Mouse (Mus musculus): ENCODE data around the gene Hemk1. TPM values are rescaled to one million over a fixed set of nuclear protein-coding genes. Genes with fewer than 3 reads are reported as not detected.

The Hemk1 gene
- total and polyA plus RNA-seq, 3 experiments: 21.2 to 30.3 (median 21.4) TPM

DNA sequence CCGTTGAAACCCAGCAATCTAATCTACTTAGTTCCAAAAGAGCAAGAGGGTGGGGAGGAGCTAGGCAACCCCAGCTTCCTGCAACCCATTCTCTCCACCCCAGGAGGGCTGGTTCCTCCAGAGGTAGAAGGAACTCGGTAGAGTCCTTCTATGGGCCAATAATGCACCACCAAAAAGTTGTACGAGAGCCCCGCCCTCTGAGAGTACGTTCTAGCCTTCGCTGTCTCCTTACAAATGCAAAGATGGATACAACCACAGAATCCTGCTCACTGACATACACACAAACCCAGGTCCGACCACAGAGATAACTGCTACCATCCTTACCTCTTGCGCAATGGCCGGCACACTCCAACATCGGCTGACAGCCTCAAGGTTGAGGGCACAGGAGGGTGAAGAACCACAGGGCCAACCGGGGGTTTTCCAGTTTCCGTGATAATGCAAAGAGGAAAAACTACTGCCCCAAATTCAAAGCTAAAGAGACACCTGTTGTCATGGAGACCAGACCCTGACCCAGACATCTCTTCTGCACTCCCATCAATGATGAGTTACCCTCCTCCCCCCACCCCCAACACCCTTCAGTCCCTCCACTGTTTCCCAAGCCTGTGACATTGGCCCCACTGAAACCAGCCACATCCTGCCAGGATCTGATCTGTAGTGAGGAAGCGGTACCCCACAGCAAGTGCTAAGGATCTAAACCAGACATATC is 57.7 kb downstream of the Hemk1 start:
- peak overlapping the region; percentile 17; the same call in 1 of the 2 replicates for H3K27ac ChIP-seq
- intact Hi-C loops (cut with DNase I): no loop called here
- DNase-seq: no peak
- no peak overlapping the region for H3K4me3 ChIP-seq
- no peaks in the 10 kb centered on the region for H3K27me3 ChIP-seq (ENCODE audit: control insufficient read depth, insufficient read depth, low read length)
- H3K9ac ChIP-seq (ENCODE audit: low read depth, low read length): no peak overlapping the region
- H3K79me2 ChIP-seq (replicated peaks; ENCODE audit: control insufficient read depth, insufficient read depth, low read length): peaks cover 2% of the 10 kb centered on the region; the same call in 1 of the 2 replicates
- WGBS: 58% methylated on average over 13 of the region's 13 CpGs
- peaks cover 20% of the 10 kb centered on the region for H3K4me1 ChIP-seq (ENCODE audit: control insufficient read depth, insufficient read depth, low read length)
- no peaks in the 10 kb centered on the region for H3K36me3 ChIP-seq (ENCODE audit: control insufficient read depth, insufficient read depth, low read length)
- TF ChIP-seq EP300 (IDR thresholded peaks at IDR 0.05; ENCODE audit: insufficient read depth, low read depth, low read length) (no peak), CTCF (IDR thresholded peaks at IDR 0.05) (no peak), POLR2A (IDR thresholded peaks at IDR 0.05; ENCODE audit: insufficient read depth, low read depth, low read length) (no peak)

DNA sequence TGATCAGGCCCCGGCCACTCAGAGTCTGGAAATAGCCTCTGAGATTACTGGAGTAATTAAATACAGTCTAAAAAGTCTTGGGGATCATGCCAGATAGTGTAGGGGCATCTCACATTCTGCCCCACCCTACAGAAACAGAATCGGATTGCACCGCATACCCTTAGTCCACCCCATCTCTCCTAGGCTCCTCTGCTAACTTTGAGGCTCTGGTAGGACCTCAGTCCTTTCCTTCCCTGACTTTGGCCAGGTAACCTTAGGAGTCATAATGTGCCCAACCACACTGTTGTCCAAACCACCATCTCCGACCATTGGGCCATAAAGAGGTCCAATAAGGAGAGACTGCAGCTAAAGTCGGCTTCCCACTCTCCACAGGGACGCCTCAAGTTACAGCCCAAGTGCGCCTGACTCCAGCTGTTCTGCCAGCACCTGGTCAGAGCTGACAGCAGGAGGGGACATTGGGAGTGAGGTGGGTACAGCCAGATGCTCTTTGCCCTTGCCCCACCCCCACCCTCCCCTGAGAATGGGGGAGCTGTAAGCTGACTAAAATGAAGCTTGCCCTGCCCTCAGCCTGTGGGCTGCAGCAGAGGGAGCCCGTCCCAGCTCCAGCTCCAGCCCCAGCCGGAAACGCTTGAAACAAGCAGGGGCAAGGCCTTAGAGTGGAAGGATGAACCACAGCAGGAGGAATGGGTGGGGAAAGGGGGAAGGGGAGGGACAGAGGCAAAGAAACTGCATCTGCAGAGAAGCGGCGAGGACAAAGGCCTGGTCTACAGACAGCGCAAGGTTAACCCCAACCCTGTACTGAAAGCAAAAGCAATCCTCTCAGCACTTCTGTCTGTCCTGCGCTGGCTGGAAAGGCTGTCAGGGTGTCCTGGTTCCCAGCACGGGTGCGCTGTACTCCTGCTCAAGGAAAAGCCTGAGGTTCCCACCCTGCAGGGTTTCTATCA is 58.5 kb downstream of the Hemk1 start:
- H3K79me2 ChIP-seq (replicated peaks; ENCODE audit: control insufficient read depth, insufficient read depth, low read length): peaks cover 2% of the 10 kb centered on the region; the same call in 1 of the 2 replicates
- peaks cover 23% of the 10 kb centered on the region for H3K4me1 ChIP-seq (ENCODE audit: control insufficient read depth, insufficient read depth, low read length)
- H3K27ac ChIP-seq: peak overlapping the region; percentile 17; the same call in 1 of the 2 replicates
- intact Hi-C loops (cut with DNase I): no loop called here
- H3K27me3 ChIP-seq (ENCODE audit: control insufficient read depth, insufficient read depth, low read length): no peaks in the 10 kb centered on the region
- no peaks in the 10 kb centered on the region for H3K36me3 ChIP-seq (ENCODE audit: control insufficient read depth, insufficient read depth, low read length)
- no peak overlapping the region for H3K4me3 ChIP-seq
- H3K9ac ChIP-seq (ENCODE audit: low read depth, low read length): no peak overlapping the region
- DNase-seq: peak in 1 of 2 experiments; percentile 41
- TF ChIP-seq EP300 (IDR thresholded peaks at IDR 0.05; ENCODE audit: insufficient read depth, low read depth, low read length): no peak
- no peak for TF ChIP-seq CTCF (IDR thresholded peaks at IDR 0.05)
- no peak for TF ChIP-seq POLR2A (IDR thresholded peaks at IDR 0.05; ENCODE audit: insufficient read depth, low read depth, low read length)
- 40% methylated on average over 16 of the region's 16 CpGs for WGBS

- no peak overlapping the region for H3K9ac ChIP-seq (ENCODE audit: low read depth, low read length)
- peak; percentile 51 to 60 for DNase-seq
- TF ChIP-seq CTCF (IDR thresholded peaks at IDR 0.05) (no peak), EP300 (IDR thresholded peaks at IDR 0.05; ENCODE audit: insufficient read depth, low read depth, low read length) (no peak), POLR2A (IDR thresholded peaks at IDR 0.05; ENCODE audit: insufficient read depth, low read depth, low read length) (no peak)
- no peaks in the 10 kb centered on the region for H3K36me3 ChIP-seq (ENCODE audit: control insufficient read depth, insufficient read depth, low read length)
- no peak overlapping the region for H3K27ac ChIP-seq
- H3K27me3 ChIP-seq (ENCODE audit: control insufficient read depth, insufficient read depth, low read length): no peaks in the 10 kb centered on the region
- peaks cover 2% of the 10 kb centered on the region; the same call in 1 of the 2 replicates for H3K79me2 ChIP-seq (replicated peaks; ENCODE audit: control insufficient read depth, insufficient read depth, low read length)
- no peak overlapping the region for H3K4me3 ChIP-seq
- 36% methylated on average over 8 of the region's 8 CpGs for WGBS
- intact Hi-C loops (cut with DNase I): no loop called here
- peaks cover 23% of the 10 kb centered on the region for H3K4me1 ChIP-seq (ENCODE audit: control insufficient read depth, insufficient read depth, low read length)
Observed at GRCm38 (mm10) chr9:107278527-107279377, 59.4 kb downstream of the Hemk1 start.

DNA sequence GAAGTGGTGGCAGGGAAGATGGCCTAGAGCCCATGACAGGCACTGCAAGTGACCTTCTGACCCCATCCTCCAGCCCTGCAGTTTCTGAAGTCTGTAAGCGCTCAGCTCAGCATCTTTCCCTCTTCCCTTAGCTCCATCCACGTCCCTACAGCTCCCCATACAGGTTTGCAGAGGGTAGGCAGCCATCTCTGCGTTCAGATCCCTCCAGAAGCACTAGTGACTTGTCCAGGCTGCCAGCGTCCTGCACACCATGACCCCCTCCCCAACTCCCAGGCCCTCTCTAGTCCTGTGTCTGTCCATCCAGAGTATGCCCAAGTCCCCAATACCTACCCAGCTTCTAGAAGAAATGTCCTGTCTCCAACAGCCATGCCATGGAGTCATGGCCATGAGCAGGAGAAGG is 60.0 kb downstream of the Hemk1 start:
- 67% methylated on average over 4 of the region's 4 CpGs for WGBS
- peaks cover 23% of the 10 kb centered on the region for H3K4me1 ChIP-seq (ENCODE audit: control insufficient read depth, insufficient read depth, low read length)
- H3K9ac ChIP-seq (ENCODE audit: low read depth, low read length): no peak overlapping the region
- peaks cover 2% of the 10 kb centered on the region; the same call in 1 of the 2 replicates for H3K79me2 ChIP-seq (replicated peaks; ENCODE audit: control insufficient read depth, insufficient read depth, low read length)
- peak; percentile 41 for TF ChIP-seq CTCF (IDR thresholded peaks at IDR 0.05)
- no peak for TF ChIP-seq EP300 (IDR thresholded peaks at IDR 0.05; ENCODE audit: insufficient read depth, low read depth, low read length)
- no peak overlapping the region for H3K4me3 ChIP-seq
- no peaks in the 10 kb centered on the region for H3K27me3 ChIP-seq (ENCODE audit: control insufficient read depth, insufficient read depth, low read length)
- H3K27ac ChIP-seq: no peak overlapping the region
- intact Hi-C loops (cut with DNase I): no loop called here
- no peak for DNase-seq
- no peaks in the 10 kb centered on the region for H3K36me3 ChIP-seq (ENCODE audit: control insufficient read depth, insufficient read depth, low read length)

DNA sequence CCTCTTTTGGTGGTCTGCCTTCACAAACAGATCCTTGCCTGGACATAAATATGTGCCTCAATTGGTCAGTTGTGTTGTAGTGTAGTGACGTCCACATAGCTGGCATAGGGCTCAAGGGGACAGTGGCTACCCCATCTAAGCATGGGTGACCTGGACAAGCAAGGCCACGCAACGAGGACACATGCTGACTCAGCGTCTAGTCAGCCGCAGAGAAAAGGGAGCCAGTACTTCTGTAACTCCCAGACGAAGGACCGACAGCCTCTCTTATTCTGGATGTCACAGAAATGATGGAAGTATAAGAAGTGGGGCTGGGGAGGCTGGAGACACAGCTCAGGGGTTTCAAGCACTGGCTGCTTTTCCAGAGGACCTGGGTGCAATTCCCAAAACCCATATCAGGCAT is 60.5 kb downstream of the Hemk1 start:
- H3K79me2 ChIP-seq (replicated peaks; ENCODE audit: control insufficient read depth, insufficient read depth, low read length): peaks cover 2% of the 10 kb centered on the region; the same call in 1 of the 2 replicates
- intact Hi-C loops (cut with DNase I): no loop called here
- no peak overlapping the region for H3K4me3 ChIP-seq
- no peaks in the 10 kb centered on the region for H3K36me3 ChIP-seq (ENCODE audit: control insufficient read depth, insufficient read depth, low read length)
- H3K27me3 ChIP-seq (ENCODE audit: control insufficient read depth, insufficient read depth, low read length): no peaks in the 10 kb centered on the region
- H3K27ac ChIP-seq: no peak overlapping the region
- H3K4me1 ChIP-seq (ENCODE audit: control insufficient read depth, insufficient read depth, low read length): peaks cover 24% of the 10 kb centered on the region
- DNase-seq: no peak
- WGBS: 69% methylated on average over 7 of the region's 7 CpGs
- TF ChIP-seq POLR2A (IDR thresholded peaks at IDR 0.05; ENCODE audit: insufficient read depth, low read depth, low read length) (no peak), EP300 (IDR thresholded peaks at IDR 0.05; ENCODE audit: insufficient read depth, low read depth, low read length) (no peak), CTCF (IDR thresholded peaks at IDR 0.05) (no peak)
- H3K9ac ChIP-seq (ENCODE audit: low read depth, low read length): no peak overlapping the region

Other genes with a start within 250 kb of the Hemk1 start
- 1 to 10 TPM; 6.6 to 9.0 TPM for gene Dock3, start 106.4 kb downstream of the Hemk1 start, total RNA-seq (2021)
- 0.26 and 1.0 TPM in 2 replicates for gene Dock3, start 106.4 kb downstream of the Hemk1 start, polyA plus RNA-seq (2012; rRNA removed)
- 10 to 100 TPM; 29.0 to 36.0 TPM for gene Mapkapk3, start 48.5 kb downstream of the Hemk1 start, total RNA-seq (2021)
- gene Mapkapk3, start 48.5 kb downstream of the Hemk1 start, polyA plus RNA-seq (2012; rRNA removed): 26.1 and 40.8 TPM in 2 replicates
- 100 to 1,000 TPM; 151 to 167 TPM for gene Cish, start 42.3 kb downstream of the Hemk1 start, total RNA-seq (2021)
- 89.8 and 118 TPM in 2 replicates for gene Cish, start 42.3 kb downstream of the Hemk1 start, polyA plus RNA-seq (2012; rRNA removed)
- gene 6430571L13Rik, start 2.3 kb upstream of the Hemk1 start, total RNA-seq (2021): 1 to 10 TPM; 5.2 to 6.5 TPM
- 4.1 and 5.0 TPM in 2 replicates for gene 6430571L13Rik, start 2.3 kb upstream of the Hemk1 start, polyA plus RNA-seq (2012; rRNA removed)
- gene Cacna2d2, start 61.3 kb upstream of the Hemk1 start, total RNA-seq (2021): 10 to 100 TPM; 12.9 to 14.1 TPM
- 10.5 and 13.3 TPM in 2 replicates for gene Cacna2d2, start 61.3 kb upstream of the Hemk1 start, polyA plus RNA-seq (2012; rRNA removed)
- gene Tmem115, start 195.6 kb upstream of the Hemk1 start, total RNA-seq (2021): 10 to 100 TPM; 20.3 to 22.9 TPM
- 25.9 and 28.3 TPM in 2 replicates for gene Tmem115, start 195.6 kb upstream of the Hemk1 start, polyA plus RNA-seq (2012; rRNA removed)
- gene Cyb561d2, start 203.8 kb upstream of the Hemk1 start, total RNA-seq (2021): 1 to 10 TPM; 3.2 to 4.3 TPM
- 10.6 and 11.0 TPM in 2 replicates for gene Cyb561d2, start 203.8 kb upstream of the Hemk1 start, polyA plus RNA-seq (2012; rRNA removed)
- 10 to 100 TPM; 17.2 to 22.1 TPM for gene Nprl2, start 203.9 kb upstream of the Hemk1 start, total RNA-seq (2021)
- gene Nprl2, start 203.9 kb upstream of the Hemk1 start, polyA plus RNA-seq (2012; rRNA removed): 33.6 and 40.9 TPM in 2 replicates
- not detected for gene Zmynd10, start 208.9 kb upstream of the Hemk1 start, total RNA-seq (2021)
- gene Zmynd10, start 208.9 kb upstream of the Hemk1 start, polyA plus RNA-seq (2012; rRNA removed): 0.64 and 1.3 TPM in 2 replicates
- gene Rassf1, start 213.2 kb upstream of the Hemk1 start, total RNA-seq (2021): 10 to 100 TPM; 12.6 to 13.4 TPM
- 15.5 and 18.5 TPM in 2 replicates for gene Rassf1, start 213.2 kb upstream of the Hemk1 start, polyA plus RNA-seq (2012; rRNA removed)
- gene Tusc2, start 224.9 kb upstream of the Hemk1 start, total RNA-seq (2021): 10 to 100 TPM; 31.7 to 39.1 TPM
- gene Tusc2, start 224.9 kb upstream of the Hemk1 start, polyA plus RNA-seq (2012; rRNA removed): 45.8 and 60.4 TPM in 2 replicates
- gene Hyal2, start 229.6 kb upstream of the Hemk1 start, total RNA-seq (2021): 10 to 100 TPM; 40.8 to 43.6 TPM
- gene Hyal2, start 229.6 kb upstream of the Hemk1 start, polyA plus RNA-seq (2012; rRNA removed): 39.2 and 40.2 TPM in 2 replicates
- gene Hyal1, start 238.6 kb upstream of the Hemk1 start, total RNA-seq (2021): 1 to 10 TPM; 5.1 to 5.9 TPM
- 6.9 and 8.2 TPM in 2 replicates for gene Hyal1, start 238.6 kb upstream of the Hemk1 start, polyA plus RNA-seq (2012; rRNA removed)
- gene Naa80, start 240.5 kb upstream of the Hemk1 start, total RNA-seq (2021): 10 to 100 TPM; 14.9 to 17.4 TPM
- gene Naa80, start 240.5 kb upstream of the Hemk1 start, polyA plus RNA-seq (2012; rRNA removed): 30.0 and 45.4 TPM in 2 replicates
- gene Hyal3, start 242.5 kb upstream of the Hemk1 start, total RNA-seq (2021): under 1 TPM; 0.29 to 0.34 TPM
- gene Hyal3, start 242.5 kb upstream of the Hemk1 start, polyA plus RNA-seq (2012; rRNA removed): 0.26 and 0.31 TPM in 2 replicates
- gene Ifrd2, start 249.3 kb upstream of the Hemk1 start, total RNA-seq (2021): 10 to 100 TPM; 39.9 to 51.4 TPM
- 43.7 and 54.5 TPM in 2 replicates for gene Ifrd2, start 249.3 kb upstream of the Hemk1 start, polyA plus RNA-seq (2012; rRNA removed)